Mouse (Mus musculus): ENCODE data around the gene Ddb2. TPM values are rescaled to one million over a fixed set of nuclear protein-coding genes. Genes with fewer than 3 reads are reported as not detected.
"Not testable (repeated sequence)": the region's sequence is repeated elsewhere in the genome, so short reads cannot be mapped to it uniquely, and the experiment has no call there.

Ddb2 gene
- total RNA-seq, 2 experiments from 2014 or later, result 11.7 to 14.4 TPM

DNA sequence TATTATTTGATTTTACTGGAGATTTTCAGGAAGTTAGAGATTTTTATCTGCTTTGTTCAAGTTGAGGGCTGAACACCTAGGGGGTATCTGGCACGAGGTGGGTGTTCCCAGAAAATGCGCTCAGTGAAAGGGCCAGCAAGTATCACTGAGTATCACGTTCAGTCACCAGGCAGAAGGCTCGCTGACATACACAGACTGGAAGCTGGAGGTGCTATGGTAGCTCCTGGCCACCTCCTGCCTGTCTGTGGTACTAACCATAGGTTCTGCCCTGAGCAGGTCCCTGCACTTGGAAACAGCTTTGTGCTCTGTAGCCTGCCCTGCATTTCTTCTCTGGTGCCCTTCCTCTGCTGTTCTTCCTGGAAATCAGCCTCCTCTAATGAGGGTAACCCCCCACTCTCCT lies 15.7 kb upstream of the Ddb2 start:
- TF ChIP-seq CTCF (IDR thresholded peaks at IDR 0.05), result no peak
- Histone ChIP-seq H3K4me3 (no peak overlapping the region), H3K27ac (no peak overlapping the region)
- intact Hi-C loops (cut with DNase I), result no loop called here
- DNase-seq (ENCODE audit: extremely low spot score in 1 of 2, low spot score in 2 of 2), result no peak

DNA sequence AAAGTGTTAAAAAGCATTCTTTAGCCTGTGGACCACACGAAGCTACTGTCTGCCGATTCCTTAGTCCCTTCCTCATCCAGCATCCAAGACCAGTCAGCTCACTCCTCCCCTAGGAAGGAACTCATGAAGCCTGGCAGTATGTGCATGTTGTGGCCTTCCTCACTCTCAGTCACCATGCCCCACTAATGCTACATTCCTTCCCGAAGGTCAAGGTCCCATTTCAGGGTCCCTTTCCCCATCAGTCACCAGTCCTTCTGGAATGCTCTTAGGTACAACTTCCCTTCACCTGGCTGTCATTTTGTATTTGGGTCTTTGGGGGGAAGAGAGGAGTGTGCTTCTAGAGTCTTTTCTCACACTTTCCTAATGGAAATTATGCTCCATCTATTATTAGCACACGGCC lies 15.2 kb upstream of the Ddb2 start:
- Histone ChIP-seq H3K27ac (no peak overlapping the region), H3K4me3 (no peak overlapping the region)
- intact Hi-C loops (cut with DNase I), result no loop called here
- no peak for TF ChIP-seq CTCF (IDR thresholded peaks at IDR 0.05)
- no peak for DNase-seq (ENCODE audit: extremely low spot score in 1 of 2, low spot score in 2 of 2)

DNA sequence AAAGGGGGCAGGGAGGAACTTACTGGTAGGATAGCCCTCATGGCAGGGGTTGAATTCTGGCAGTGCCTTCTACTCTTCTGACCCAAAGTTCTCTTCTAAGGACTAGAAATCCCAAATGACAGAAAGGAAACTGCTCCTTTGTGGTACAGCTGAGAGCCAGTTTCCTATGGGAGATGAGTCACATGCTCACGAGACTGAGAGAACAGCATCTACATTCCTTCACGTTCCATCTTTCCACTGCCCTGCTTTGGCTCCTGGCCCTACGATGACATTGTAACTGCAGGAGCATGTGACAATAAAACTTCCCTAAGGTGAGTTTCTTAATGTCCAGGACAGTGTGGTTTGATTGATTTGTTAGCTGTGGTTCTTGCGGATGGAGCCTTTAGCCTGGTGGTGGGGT lies 11.6 kb upstream of the Ddb2 start:
- TF ChIP-seq CTCF (IDR thresholded peaks at IDR 0.05), result no peak
- intact Hi-C loops (cut with DNase I), result no loop called here
- Histone ChIP-seq H3K4me3 (no peak overlapping the region), H3K27ac (no peak overlapping the region)
- DNase-seq (ENCODE audit: extremely low spot score in 1 of 2, low spot score in 2 of 2), result no peak

DNA sequence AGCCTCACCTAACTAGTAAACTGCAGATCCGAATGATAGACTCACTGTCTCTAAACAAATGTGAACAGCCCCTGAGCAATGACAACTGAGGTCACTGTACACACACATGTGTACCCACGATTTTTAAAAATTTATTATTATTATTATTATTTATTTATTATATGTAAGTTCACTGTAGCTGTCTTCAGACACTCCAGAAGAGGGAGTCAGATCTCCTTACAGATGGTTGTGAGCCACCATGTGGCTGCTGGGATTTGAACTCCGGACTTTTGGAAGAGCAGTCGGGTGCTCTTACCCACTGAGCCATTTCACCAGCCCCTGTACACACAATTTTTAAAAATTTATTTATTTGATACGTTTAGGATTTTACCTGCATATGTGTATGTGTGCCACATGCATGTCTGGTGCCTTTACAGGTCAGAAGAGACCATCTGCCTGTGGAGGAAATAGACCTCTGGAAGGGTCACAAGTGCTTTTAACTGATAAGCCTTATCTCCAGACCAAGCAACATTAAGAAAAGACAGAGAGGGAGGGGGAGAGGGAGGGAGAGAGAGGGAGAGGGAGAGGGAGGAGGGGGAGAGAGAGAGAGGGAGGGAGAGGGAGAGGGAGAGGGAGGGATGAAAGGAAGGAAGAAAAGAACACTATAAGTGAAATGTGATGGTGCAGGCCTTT lies 7.9 kb upstream of the Ddb2 start:
- DNase-seq (ENCODE audit: extremely low spot score in 1 of 2, low spot score in 2 of 2), result no peak
- no peak for TF ChIP-seq CTCF (IDR thresholded peaks at IDR 0.05)
- Histone ChIP-seq H3K27ac (no peak overlapping the region), H3K4me3 (no peak overlapping the region)
- intact Hi-C loops (cut with DNase I), result no loop called here

DNA sequence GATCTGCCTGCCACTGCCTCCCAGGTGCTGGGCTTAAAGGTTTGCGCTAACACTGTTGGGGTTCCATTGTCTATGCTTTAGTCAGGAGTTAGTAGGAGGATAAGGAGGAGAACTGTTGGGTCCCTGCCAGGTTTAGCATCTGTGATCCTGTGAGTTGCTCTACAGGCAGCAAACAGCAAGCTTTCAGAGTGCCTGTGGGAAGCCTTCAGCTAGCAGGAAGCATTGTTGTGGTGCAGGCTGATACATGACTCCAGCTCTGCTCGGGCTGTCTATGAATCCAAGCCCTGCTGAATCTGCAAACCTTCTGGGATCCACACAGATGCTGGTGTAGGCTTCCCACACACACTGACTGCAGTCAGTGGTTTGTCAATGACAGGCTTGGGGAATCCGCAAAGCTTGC lies 6.6 kb upstream of the Ddb2 start:
- intact Hi-C loops (cut with DNase I), result no loop called here
- H3K27ac ChIP-seq, result peak overlapping the region; percentile 55; the same call in 1 of the 2 replicates
- peak; percentile 61 to 62 for DNase-seq (ENCODE audit: extremely low spot score in 1 of 2, low spot score in 2 of 2)

DNA sequence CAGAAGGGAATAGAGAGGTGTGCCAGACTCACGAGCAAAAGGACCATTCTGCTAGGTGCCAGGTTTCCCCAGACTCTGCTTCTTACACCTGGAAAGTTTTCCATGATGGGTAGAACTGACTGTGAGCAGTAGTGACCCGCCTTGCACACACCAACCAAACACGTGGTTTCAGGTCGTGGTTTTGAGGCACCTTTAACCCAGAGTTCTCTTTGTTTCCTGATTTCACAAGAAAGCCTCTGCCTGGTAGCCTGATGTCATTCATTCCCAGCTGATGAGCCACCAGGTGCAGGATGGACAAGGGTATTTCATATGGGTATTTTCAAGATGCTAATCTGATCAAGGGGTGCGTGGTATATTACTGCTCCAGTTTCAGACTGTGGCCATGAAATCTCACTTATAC lies 5.8 kb upstream of the Ddb2 start:
- H3K4me3 ChIP-seq, result no peak overlapping the region
- intact Hi-C loops (cut with DNase I), result no loop called here
- no peak for TF ChIP-seq CTCF (IDR thresholded peaks at IDR 0.05)
- no peak for DNase-seq (ENCODE audit: extremely low spot score in 1 of 2, low spot score in 2 of 2)
- no peak overlapping the region for H3K27ac ChIP-seq

More for the DNA sequence above, 6.6 kb upstream of the Ddb2 start:
- no peak overlapping the region for H3K4me3 ChIP-seq
- TF ChIP-seq CTCF (IDR thresholded peaks at IDR 0.05), result no peak

DNA sequence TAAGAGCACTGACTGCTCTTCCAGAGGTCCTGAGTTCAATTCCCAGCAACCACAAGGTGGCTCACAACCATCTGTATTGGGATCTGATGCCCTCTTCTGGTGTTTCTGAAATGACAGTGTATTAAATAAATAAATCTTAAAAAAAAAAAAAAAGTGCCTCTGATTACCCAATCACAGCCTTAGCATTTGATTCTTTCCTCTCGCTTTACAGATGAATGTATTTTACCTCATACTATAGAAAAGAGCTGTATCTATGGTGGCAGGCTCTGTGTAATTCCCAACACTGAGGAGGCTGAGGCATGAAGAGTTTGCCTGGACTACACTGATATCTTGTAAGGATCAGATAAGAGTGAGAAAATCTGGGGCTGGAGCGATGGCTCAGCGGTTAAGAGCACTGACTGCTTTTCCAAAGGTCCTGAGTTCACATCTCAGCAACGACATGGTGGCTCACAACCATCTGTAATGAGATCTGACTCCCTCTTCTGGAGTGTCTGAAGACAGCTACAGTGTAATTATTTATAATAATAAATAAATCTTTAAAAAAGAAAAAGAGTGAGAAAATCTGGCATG lies 814 bp upstream of the Ddb2 start:
- H3K4me3 ChIP-seq, result peak overlapping the region; percentile 63
- intact Hi-C loops (cut with DNase I), result loop anchor here (2.0 to 5.0 kb wide), 3 partner anchors 35 to 120 kb away; partner anchors contain the start of genes Acp2, Madd, Mybpc3 and Nr1h3
- peak; percentile 47 for TF ChIP-seq CTCF (IDR thresholded peaks at IDR 0.05)
- not testable (repeated sequence) for DNase-seq (ENCODE audit: extremely low spot score in 1 of 2, low spot score in 2 of 2)
- H3K27ac ChIP-seq, result peak overlapping the region; percentile 88

DNA sequence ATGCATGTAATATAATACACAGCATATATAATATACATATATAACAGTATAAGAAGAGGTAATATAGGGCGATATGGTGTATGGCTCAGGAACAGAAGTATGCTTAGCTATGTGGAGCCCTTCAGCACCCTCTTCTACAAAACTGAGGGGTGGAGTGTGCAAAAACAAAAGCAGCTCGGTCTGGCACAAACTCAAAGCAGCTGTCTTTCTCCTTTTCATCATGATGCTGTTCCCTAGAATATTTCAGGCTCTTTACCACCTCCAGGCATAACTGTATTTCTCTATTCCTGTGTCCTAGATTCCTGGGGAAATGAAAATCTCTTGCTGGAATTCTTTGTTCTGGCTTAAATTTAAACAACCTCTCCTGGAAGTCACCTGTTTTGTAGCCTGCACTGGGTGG lies 7.0 kb downstream of the Ddb2 start:
- H3K4me3 ChIP-seq, result no peak overlapping the region
- TF ChIP-seq CTCF (IDR thresholded peaks at IDR 0.05), result no peak
- H3K27ac ChIP-seq, result peak overlapping the region; percentile 76
- intact Hi-C loops (cut with DNase I), result no loop called here
- peak in 1 of 2 experiments; percentile 24 for DNase-seq (ENCODE audit: extremely low spot score in 1 of 2, low spot score in 2 of 2)

DNA sequence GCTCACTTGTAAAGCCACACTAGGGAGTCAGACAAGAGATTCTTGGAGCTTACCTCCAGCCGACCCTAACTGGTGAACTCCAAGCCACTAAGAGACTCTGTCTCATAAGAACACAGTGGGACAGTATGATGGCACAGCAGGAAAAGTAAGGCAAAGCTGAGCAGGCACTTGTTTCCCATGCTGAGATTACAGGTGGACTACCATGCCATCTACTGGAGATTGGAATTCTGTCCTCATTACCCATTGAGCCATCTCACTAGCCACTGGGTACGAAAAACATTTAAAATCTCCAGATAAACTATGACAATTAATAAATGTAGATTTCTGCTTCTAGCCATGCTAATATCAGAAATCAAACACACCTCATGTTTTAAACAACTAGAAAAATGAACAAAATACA lies 13.2 kb downstream of the Ddb2 start:
- H3K27ac ChIP-seq, result no peak overlapping the region
- intact Hi-C loops (cut with DNase I), result loop anchor here (1.0 kb wide), 1 partner anchor 108 kb away; no protein-coding TSS in a partner anchor
- no peak for DNase-seq (ENCODE audit: extremely low spot score in 1 of 2, low spot score in 2 of 2)
- TF ChIP-seq CTCF (IDR thresholded peaks at IDR 0.05), result peak; percentile 51
- no peak overlapping the region for H3K4me3 ChIP-seq

DNA sequence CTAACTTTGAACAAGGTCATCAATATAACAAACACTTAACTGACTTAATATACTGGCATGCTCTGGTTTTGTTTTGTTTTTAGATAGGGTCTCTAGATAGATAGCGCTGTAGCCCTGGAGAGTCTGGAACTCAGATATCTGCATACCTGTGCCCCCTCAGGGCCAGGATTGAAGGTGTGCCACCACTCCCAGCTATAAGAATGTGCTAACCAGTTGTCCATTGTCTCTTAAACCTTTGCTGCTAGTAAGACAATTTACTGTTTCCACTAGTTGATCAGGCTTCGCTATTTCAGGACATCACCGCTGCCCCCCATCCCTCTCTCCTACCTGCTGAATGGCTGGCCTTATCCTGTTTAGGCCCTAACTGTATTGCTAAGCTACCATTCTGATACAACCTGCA lies 16.3 kb downstream of the Ddb2 start:
- no peak for TF ChIP-seq CTCF (IDR thresholded peaks at IDR 0.05)
- H3K4me3 ChIP-seq, result no peak overlapping the region
- intact Hi-C loops (cut with DNase I), result no loop called here

DNA sequence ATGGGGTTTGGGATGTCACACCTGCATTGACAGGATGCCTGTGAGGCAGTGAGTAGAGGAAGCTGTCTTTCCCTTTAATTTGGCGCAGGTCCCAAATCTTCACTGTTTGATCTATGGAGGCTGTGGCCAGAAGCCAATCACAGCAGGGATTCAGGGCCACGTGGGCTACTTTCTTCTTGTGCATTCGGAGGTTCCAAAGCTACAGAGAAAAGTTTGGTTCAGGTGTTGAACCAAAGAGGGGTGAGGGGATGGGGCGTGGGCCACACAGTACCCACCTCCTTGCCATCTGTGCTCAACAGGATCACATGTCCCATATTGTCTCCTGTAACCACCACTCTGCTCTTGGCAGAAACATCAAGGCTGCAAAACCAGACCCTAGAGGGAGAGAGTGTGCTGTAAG lies 19.8 kb downstream of the Ddb2 start:
- DNase-seq (ENCODE audit: extremely low spot score in 1 of 2, low spot score in 2 of 2), result no peak
- intact Hi-C loops (cut with DNase I), result no loop called here
- no peak overlapping the region for H3K4me3 ChIP-seq
- TF ChIP-seq CTCF (IDR thresholded peaks at IDR 0.05), result no peak
- H3K27ac ChIP-seq, result no peak overlapping the region; the same call in 1 of the 2 replicates

More for the DNA sequence above, 16.3 kb downstream of the Ddb2 start:
- no peak for DNase-seq (ENCODE audit: extremely low spot score in 1 of 2, low spot score in 2 of 2)
- H3K27ac ChIP-seq, result no peak overlapping the region

DNA sequence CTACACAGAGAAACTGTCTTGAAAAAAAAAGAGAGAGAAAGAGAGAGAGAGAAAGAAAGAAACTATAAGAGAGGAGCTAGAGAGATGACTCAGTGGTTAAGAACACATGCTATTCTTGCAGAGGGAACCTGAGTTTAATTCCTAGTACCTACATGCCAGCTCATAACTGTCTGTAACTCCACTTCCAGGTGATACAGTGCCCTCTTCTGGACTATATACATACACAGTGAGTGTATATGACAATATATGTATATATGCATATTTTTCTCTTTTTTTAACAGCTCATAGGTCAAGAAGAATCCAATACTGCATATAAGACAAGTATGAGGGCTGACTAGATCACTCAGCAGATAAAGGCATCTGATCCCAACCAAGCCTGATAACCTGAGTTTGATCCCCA lies 23.5 kb downstream of the Ddb2 start:
- no peak for DNase-seq (ENCODE audit: extremely low spot score in 1 of 2, low spot score in 2 of 2)
- intact Hi-C loops (cut with DNase I), result no loop called here
- no peak overlapping the region for H3K4me3 ChIP-seq
- H3K27ac ChIP-seq, result no peak overlapping the region
- peak; percentile 16 for TF ChIP-seq CTCF (IDR thresholded peaks at IDR 0.05)

Data from left cerebral cortex, adult 2 months (tissue).